Mouse (Mus musculus) heart, embryonic 12.5 days (tissue): Measurements from ENCODE around the gene Ndel1. TPM values are rescaled to one million over a fixed set of nuclear protein-coding genes. Genes with fewer than 3 reads are reported as not detected.

ENCODE experiments used
- ATAC-seq: fragments of 200-750 bp; cut with Nextera tagmentation; 2 replicates; pipeline ENCODE4 v1.8.0; 2017; ENCODE audit warnings: moderate TSS enrichment, moderate library complexity; ENCODE audit not compliant: insufficient number of reproducible peaks, low FRiP score
- H3K27ac ChIP-seq: fragments of 300-500 bp; sonication (generic); 2 replicates; pipeline ENCODE4 v1.5.1; 2016; ENCODE audit warnings: mild to moderate bottlenecking, moderate library complexity; ENCODE audit not compliant: poor library complexity, severe bottlenecking
- H3K27me3 ChIP-seq: fragments of 300-500 bp; sonication (generic); replicated peaks from 2 replicates; pipeline ENCODE4 v1.6.1; 2016; ENCODE audit warnings: mild to moderate bottlenecking, moderate library complexity
- H3K36me3 ChIP-seq: fragments of 300-500 bp; sonication (generic); 2 replicates; pipeline ENCODE4 v1.6.1; 2016; ENCODE audit warnings: mild to moderate bottlenecking, moderate library complexity
- H3K4me1 ChIP-seq: fragments of 300-500 bp; sonication (generic); replicated peaks from 2 replicates; pipeline ENCODE4 v1.6.1; 2016; ENCODE audit warnings: mild to moderate bottlenecking
- H3K4me2 ChIP-seq: fragments of 300-500 bp; sonication (generic); 2 replicates; pipeline ENCODE4 v1.6.1; 2016; ENCODE audit warnings: mild to moderate bottlenecking, moderate library complexity
- H3K4me3 ChIP-seq: fragments of 300-500 bp; sonication (generic); 2 replicates; pipeline ENCODE4 v1.5.1; 2016; ENCODE audit warnings: mild to moderate bottlenecking
- H3K9ac ChIP-seq: fragments of 300-500 bp; sonication (generic); 2 replicates; pipeline ENCODE4 v1.6.1; 2016; ENCODE audit warnings: mild to moderate bottlenecking, moderate library complexity
- H3K9me3 ChIP-seq: fragments of 300-500 bp; sonication (generic); replicated peaks from 2 replicates; pipeline ENCODE4 v1.6.1; 2016; ENCODE audit warnings: mild to moderate bottlenecking, moderate library complexity
- WGBS: fragments of 180-500 bp; shearing (Covaris S2); methylation state at CpG from one replicate; pipeline ENCODE4 v1.1.7; 2016; 5-methylcytosine and 5-hydroxymethylcytosine counted together
- polyA plus RNA-seq: library from polyadenylated mRNA; unstranded; fragments of >200 nt; fragmentation: Nextera tagmentation; extraction: Ambion mirVana; gene quantifications from 2 replicates; pipeline ENCODE4 v1.2.1, GENCODE M21; 2016

The Ndel1 gene
- polyA plus RNA-seq, 1 experiment from 2014 or later: 62.7 TPM

DNA sequence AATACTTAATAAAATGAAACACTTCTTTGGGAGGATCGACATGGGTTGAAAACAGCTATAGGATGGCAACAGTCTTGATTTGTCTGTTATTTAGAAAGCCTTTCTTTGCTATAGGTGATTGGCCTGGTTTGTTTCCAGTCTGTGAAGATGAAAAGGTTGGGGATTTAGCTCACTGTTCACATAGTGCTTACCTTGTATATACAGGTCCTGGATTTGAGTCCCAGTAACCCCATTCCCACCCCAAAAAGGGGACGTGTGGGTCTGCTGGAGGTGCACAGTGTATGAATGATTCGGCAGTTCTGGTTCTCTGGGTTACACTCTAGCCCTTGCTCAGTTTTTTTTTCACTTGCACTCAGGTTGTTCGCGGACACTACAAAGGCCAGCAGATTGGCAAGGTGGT, 31.2 kb upstream of the Ndel1 start:
- H3K4me3 ChIP-seq: peak overlapping the region; percentile 78
- H3K36me3 ChIP-seq: peaks cover 51% of the 10 kb centered on the region
- WGBS: 75% methylated on average over 5 of the region's 5 CpGs
- H3K4me1 ChIP-seq: peaks cover 15% of the 10 kb centered on the region
- peak overlapping the region; percentile 88 for H3K4me2 ChIP-seq
- H3K27ac ChIP-seq: 0 out of 2 replicates have a peak overlapping the region, but pooled peaks have one; percentile 28
- H3K9ac ChIP-seq: peak overlapping the region; percentile 93
- H3K27me3 ChIP-seq: no peaks in the 10 kb centered on the region
- no peak for ATAC-seq
- H3K9me3 ChIP-seq: no peaks in the 10 kb centered on the region

DNA sequence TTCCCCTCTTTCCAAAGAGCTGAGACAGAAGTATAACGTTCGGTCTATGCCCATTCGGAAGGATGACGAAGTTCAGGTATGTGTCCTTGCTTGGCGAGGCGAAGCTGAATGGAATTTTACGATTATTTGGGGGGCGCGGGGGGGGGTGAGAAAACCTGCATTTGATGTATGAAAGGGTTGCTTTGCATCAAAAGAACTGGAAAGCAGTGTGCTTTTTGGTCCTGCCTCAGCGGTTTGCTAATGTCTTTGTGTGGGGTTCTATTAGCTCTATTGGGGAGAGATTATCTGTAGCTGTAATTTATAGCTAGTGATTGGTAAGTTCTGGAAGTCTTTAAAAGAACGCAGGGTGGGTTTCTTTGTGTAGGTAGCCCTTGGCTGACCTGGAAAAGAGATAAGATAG, 30.7 kb upstream of the Ndel1 start:
- 2% methylated on average over 11 of the region's 11 CpGs for WGBS
- H3K4me2 ChIP-seq: peak overlapping the region; percentile 88
- no peaks in the 10 kb centered on the region for H3K9me3 ChIP-seq
- H3K27me3 ChIP-seq: no peaks in the 10 kb centered on the region
- peaks cover 15% of the 10 kb centered on the region for H3K4me1 ChIP-seq
- H3K9ac ChIP-seq: peak overlapping the region; percentile 93
- no peak for ATAC-seq
- H3K36me3 ChIP-seq: peaks cover 50% of the 10 kb centered on the region
- H3K4me3 ChIP-seq: peak overlapping the region; percentile 78
- 0 out of 2 replicates have a peak overlapping the region, but pooled peaks have one; percentile 28 for H3K27ac ChIP-seq

DNA sequence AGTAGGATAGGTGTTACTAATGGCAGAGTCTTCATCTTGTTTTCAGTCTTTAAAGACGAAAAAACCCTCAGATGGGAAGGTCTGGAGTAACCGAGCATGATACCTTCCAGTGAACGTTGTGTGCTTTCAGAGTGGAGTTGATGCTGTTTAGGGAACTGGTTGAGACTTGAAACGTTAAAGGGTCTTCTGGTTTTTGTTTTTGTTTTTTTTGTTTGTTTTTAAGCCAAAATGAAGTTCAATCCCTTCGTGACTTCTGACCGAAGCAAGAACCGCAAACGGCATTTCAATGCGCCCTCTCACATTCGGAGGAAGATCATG, 30.3 kb upstream of the Ndel1 start:
- under 1% methylated on average over 10 of the region's 10 CpGs for WGBS
- no peaks in the 10 kb centered on the region for H3K27me3 ChIP-seq

DNA sequence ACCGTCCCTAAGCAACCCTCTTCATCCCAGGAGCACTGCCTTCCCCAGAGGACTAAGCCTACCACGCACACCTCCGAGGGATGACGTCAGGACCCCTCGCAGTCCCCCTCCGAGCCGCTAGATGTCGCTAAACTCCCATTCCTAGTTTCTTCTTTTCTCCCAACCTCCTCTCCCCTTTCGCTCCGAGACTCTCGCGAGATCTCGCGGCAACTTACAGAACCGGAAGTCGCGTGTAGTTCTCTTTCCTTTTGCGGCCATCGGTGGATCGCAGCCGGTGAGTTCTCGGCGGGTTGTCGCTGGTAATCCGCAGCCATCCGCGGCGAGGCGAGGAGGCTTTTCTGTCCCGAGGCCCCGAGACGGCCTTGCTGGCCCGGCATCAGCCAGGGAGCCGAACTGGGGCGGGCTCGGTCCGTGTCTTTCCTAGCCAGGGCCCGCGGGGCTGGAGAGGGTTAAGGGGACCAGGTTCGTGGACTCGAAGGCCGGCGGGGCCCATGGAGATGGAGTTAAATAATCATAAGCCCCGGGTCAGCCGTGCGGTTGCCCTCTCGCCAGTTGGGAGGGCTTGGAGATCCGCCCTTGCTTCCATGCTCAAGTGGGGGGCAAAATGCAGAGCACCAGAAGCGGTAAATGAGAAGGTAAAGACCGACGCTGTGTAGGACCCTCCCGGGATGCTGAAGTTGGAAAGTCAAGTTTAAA, 29.8 kb upstream of the Ndel1 start, which contains the start of gene Rpl26:
Gene Rpl26 (plus strand): TSS at position 233 of the 696 bp plus-strand sequence.
- Histone ChIP-seq H3K4me1 (peaks cover 15% of the 10 kb centered on the region), H3K4me2 (peak within 1 kb of the TSS; percentile 88), H3K36me3 (peaks cover 41% of the 10 kb centered on the region), H3K9me3 (no peaks in the 10 kb centered on the region), H3K27ac (peak within 1 kb of the TSS; percentile 94), H3K9ac (peak within 1 kb of the TSS; percentile 93), H3K27me3 (no peaks in the 10 kb centered on the region), H3K4me3 (peak within 1 kb of the TSS; percentile 78)
- ATAC-seq: peak; percentile 90
- WGBS: under 1% methylated on average over 52 of the region's 52 CpGs

More for the DNA sequence above, 30.3 kb upstream of the Ndel1 start:
- Histone ChIP-seq H3K9ac (peak overlapping the region; percentile 93), H3K27ac (peak overlapping the region; percentile 94), H3K36me3 (peaks cover 46% of the 10 kb centered on the region), H3K4me1 (peaks cover 15% of the 10 kb centered on the region), H3K4me3 (peak overlapping the region; percentile 78), H3K4me2 (peak overlapping the region; percentile 88), H3K9me3 (no peaks in the 10 kb centered on the region)
- no peak for ATAC-seq

DNA sequence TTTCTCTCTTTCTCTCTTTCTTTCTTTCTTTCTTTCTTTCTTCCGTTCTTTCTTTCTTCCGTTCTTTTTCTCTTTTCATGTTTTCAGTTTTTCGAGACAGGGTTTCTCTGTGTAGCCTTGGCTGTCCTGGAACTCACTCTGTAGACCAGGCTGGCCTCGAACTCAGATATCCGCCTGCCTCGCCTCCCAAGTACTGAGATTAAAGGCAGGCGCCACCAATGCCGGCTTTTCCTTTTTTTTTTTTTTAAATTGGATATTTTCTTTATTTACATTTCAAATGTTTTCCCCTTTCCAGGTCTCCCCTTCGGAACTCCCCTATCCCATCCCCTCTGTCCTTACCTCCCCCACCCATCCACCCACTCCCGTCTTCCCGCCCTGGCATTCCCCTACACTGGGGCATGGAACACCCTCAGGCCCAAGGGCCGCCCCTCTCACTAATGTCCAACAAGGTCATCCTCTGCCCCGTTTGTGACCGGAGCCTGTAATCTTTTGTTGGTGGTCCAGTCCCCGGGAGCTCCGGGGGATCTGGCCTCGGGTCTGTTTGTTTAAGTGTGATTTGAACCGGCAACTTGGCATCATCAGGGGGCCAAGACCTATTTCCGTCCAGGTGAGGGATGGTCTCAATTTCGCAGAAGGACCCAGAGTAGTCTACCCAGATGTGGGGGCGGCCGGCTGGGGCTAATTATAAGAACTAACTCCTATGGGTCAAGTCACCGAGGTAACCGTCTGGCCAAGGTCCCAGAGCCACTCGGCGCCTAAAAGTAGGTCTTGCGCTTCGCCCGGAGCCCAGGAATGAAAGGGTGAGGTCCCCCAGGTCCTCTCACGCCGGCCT, 29.1 kb upstream of the Ndel1 start:
- 25% methylated on average over 31 of the region's 31 CpGs for WGBS
- peak; percentile 22 for ATAC-seq
- no peaks in the 10 kb centered on the region for H3K27me3 ChIP-seq
- H3K9me3 ChIP-seq: no peaks in the 10 kb centered on the region
- H3K9ac ChIP-seq: peak overlapping the region; percentile 58
- H3K4me1 ChIP-seq: peaks cover 15% of the 10 kb centered on the region
- H3K4me2 ChIP-seq: peak overlapping the region; percentile 77
- peak overlapping the region; percentile 78 for H3K4me3 ChIP-seq
- peaks cover 33% of the 10 kb centered on the region for H3K36me3 ChIP-seq
- H3K27ac ChIP-seq: no peak overlapping the region

DNA sequence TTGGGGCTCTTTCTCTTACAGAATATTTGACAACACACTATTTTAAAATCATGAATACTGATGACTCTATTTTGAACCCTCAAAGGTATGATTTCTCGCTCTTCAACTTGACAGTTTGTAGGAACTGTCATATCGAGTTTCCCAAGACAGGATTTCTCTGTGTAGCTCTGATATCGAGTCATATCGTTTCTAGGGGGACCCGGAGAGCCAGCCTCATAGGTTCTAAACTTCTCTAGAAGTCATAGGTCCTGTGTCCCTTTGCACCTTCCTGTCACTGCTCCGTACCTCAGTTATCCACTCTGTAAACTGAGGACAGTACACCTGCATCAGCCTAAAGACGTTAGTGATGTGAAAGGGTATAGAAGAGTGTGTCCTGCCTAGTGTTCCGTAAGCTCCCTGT, 28.2 kb upstream of the Ndel1 start:
- H3K27ac ChIP-seq: no peak overlapping the region
- H3K4me1 ChIP-seq: peaks cover 15% of the 10 kb centered on the region
- no peak overlapping the region for H3K4me3 ChIP-seq
- 84% methylated on average over 8 of the region's 8 CpGs for WGBS
- no peak overlapping the region for H3K4me2 ChIP-seq
- H3K27me3 ChIP-seq: no peaks in the 10 kb centered on the region
- H3K9me3 ChIP-seq: no peaks in the 10 kb centered on the region
- peaks cover 25% of the 10 kb centered on the region for H3K36me3 ChIP-seq
- H3K9ac ChIP-seq: no peak overlapping the region
- no peak for ATAC-seq

DNA sequence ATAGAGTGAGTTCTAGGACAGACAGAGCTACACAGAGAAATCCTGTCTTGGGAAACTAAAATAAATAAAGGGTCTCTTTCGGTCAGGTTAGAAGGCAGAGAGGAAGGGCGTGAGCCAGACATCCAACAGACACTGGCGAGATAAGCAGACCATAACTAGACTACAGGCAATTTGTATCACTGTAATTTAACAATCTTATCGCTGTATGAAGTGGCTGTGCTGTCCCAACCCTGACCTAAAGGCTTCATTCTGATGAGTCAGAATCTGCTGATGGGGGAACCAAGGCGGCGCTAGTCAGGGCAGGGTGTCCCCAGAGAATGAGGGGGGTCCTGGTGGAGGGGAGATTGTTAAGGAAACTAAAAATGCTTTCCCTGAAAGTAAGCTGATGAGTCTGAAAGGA, 27.1 kb upstream of the Ndel1 start:
- Histone ChIP-seq H3K4me1 (peaks cover 15% of the 10 kb centered on the region), H3K4me2 (no peak overlapping the region), H3K27me3 (no peaks in the 10 kb centered on the region), H3K27ac (no peak overlapping the region), H3K36me3 (peaks cover 15% of the 10 kb centered on the region), H3K4me3 (no peak overlapping the region), H3K9ac (no peak overlapping the region), H3K9me3 (no peaks in the 10 kb centered on the region)
- 62% methylated on average over 6 of the region's 6 CpGs for WGBS
- no peak for ATAC-seq

DNA sequence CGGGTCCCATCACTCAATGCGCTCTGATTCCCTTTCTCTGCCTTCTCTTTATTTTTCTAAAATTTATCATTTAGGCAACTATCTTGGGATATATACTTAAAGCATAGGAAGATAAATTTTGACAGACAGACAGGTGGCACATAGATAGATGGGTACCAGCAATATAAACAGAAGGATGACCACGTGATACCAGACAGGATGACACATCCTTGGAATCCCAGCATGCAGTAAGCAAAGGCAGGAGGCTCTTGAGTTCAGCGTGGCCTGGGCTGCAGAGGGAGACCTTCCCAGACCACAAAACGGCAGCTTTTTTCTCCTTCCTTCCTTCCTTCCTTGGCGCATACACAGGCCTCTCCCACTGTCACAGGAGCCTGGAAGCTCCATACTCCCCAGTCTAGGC, 26.2 kb upstream of the Ndel1 start:
- Histone ChIP-seq H3K9me3 (no peaks in the 10 kb centered on the region), H3K4me1 (peaks cover 13% of the 10 kb centered on the region), H3K36me3 (peaks cover 5% of the 10 kb centered on the region), H3K4me3 (no peak overlapping the region), H3K27ac (no peak overlapping the region), H3K27me3 (0 out of 2 replicates have a peak, but pooled peaks cover 3% of the 10 kb centered on the region), H3K9ac (no peak overlapping the region), H3K4me2 (no peak overlapping the region)
- WGBS: 64% methylated on average over 6 of the region's 6 CpGs
- no peak for ATAC-seq

DNA sequence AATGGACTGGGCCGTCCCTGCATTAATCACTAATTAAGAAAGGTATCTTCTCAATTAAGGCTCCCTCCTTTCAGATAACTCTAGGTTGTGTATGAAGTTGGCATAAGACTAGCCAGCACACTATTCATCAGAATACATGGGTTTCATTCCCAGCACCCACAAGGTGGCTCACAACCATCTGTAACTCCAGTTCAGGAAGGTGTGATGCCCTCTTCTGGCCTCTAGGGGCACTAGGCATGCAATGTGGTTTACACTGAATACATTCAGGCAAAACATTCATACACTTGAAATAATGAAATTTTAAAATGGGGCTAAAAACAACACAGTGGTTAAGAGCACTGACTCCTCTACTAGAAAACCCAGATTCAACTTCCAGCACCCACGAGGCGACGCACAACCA, 25.5 kb upstream of the Ndel1 start:
- H3K4me3 ChIP-seq: no peak overlapping the region
- 0 out of 2 replicates have a peak, but pooled peaks cover 4% of the 10 kb centered on the region for H3K27me3 ChIP-seq
- ATAC-seq: no peak

DNA sequence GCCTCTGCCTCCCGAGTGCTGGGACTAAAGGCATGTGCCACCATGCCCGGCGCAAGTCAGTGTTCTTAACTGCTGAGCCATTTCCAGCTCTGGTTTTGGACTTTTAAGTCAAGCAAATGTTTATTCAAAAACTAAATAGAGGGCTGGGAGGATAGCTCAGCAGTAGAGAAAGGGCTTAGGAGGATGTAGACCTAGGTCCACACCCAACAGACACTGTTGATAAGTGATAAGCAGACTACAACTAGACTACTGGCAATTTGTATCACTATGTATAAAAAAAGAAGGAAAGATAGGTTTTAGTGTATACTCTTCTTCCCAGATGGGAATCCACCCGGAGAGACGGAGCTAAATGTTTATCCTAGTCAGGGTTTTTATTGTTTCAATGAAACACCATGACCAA, 24.6 kb upstream of the Ndel1 start:
- H3K36me3 ChIP-seq: no peaks in the 10 kb centered on the region
- H3K27me3 ChIP-seq: 0 out of 2 replicates have a peak, but pooled peaks cover 4% of the 10 kb centered on the region
- H3K9ac ChIP-seq: no peak overlapping the region
- no peak overlapping the region for H3K4me3 ChIP-seq
- H3K9me3 ChIP-seq: no peaks in the 10 kb centered on the region
- ATAC-seq: no peak
- no peak overlapping the region for H3K4me2 ChIP-seq
- H3K27ac ChIP-seq: no peak overlapping the region
- 76% methylated on average over 5 of the region's 5 CpGs for WGBS
- peaks cover 18% of the 10 kb centered on the region for H3K4me1 ChIP-seq

More for the DNA sequence above, 25.5 kb upstream of the Ndel1 start:
- Histone ChIP-seq H3K36me3 (no peaks in the 10 kb centered on the region), H3K9me3 (no peaks in the 10 kb centered on the region), H3K4me1 (peaks cover 14% of the 10 kb centered on the region), H3K4me2 (no peak overlapping the region), H3K9ac (no peak overlapping the region), H3K27ac (no peak overlapping the region)
- WGBS: 51% methylated on average over 4 of the region's 4 CpGs

DNA sequence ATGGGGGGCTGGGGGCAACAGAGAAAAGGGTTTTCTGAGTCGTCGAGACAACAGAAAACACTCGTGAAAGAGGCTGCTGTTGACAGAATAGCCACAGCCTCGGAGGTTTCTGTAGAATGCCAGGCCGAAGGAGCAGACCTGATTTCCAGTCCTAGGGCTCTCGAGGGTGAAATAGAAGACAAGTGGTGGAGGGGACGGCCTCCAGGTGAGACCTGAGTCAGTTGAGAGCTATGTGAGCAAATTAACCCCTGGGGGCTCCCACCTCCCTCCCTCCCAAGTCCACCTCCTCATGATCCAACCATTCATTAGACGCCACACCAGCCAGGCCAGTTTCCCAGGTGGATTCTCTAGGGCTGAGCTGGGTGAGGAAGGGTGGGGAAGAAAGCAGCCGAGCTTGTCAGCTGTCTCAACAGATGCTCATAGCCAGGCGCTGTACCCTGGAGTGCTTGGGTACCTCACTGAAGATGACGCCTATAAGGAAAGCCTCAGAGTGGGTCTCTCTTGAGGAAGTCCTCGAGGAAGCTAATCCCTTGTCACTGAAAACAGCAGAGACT, 22.3 kb upstream of the Ndel1 start:
- H3K27me3 ChIP-seq: 0 out of 2 replicates have a peak, but pooled peaks cover 4% of the 10 kb centered on the region
- no peaks in the 10 kb centered on the region for H3K9me3 ChIP-seq
- no peak overlapping the region for H3K4me2 ChIP-seq
- 64% methylated on average over 12 of the region's 12 CpGs for WGBS
- no peak overlapping the region for H3K4me3 ChIP-seq
- H3K27ac ChIP-seq: no peak overlapping the region
- H3K9ac ChIP-seq: no peak overlapping the region
- peaks cover 13% of the 10 kb centered on the region for H3K4me1 ChIP-seq
- no peak for ATAC-seq
- H3K36me3 ChIP-seq: no peaks in the 10 kb centered on the region
